Mouse (Mus musculus): ENCODE data around the gene Sh3bgrl. TPM values are rescaled to one million over a fixed set of nuclear protein-coding genes. Genes with fewer than 3 reads are reported as not detected.

Gene Sh3bgrl
- polyA plus RNA-seq, 1 experiment from 2014 or later: 127 TPM

- no peak for DNase-seq (ENCODE audit: low spot score)
- Histone ChIP-seq H3K27ac (ENCODE audit: low read length) (no peak overlapping the region), H3K9ac (replicated peaks; ENCODE audit: low read depth) (no peak overlapping the region), H3K4me3 (ENCODE audit: low read depth, low read length) (no peak overlapping the region), H3K9me3 (ENCODE audit: low read length) (no peaks in the 10 kb centered on the region), H3K36me3 (ENCODE audit: insufficient read depth, low read length) (no peaks in the 10 kb centered on the region), H3K4me2 (replicated peaks; ENCODE audit: low read depth, low read length) (peak overlapping the region; percentile 30; the same call in 1 of the 2 replicates), H3K27me3 (replicated peaks; ENCODE audit: insufficient read depth, low read length) (no peaks in the 10 kb centered on the region), H3K4me1 (ENCODE audit: insufficient read depth, low read depth, low read length) (no peaks in the 10 kb centered on the region)
- TF ChIP-seq CTCF (IDR thresholded peaks at IDR 0.05) (no peak), EP300 (IDR thresholded peaks at IDR 0.05) (no peak)
- 34% methylated on average over 7 of the region's 7 CpGs for WGBS
- ATAC-seq: no peak
Observed at GRCm38 (mm10) chrX:109113401-109114280, 18.5 kb downstream of the Sh3bgrl start.

- no peak for TF ChIP-seq CTCF (IDR thresholded peaks at IDR 0.05)
- TF ChIP-seq EP300 (IDR thresholded peaks at IDR 0.05): no peak
- 56% methylated on average over 14 of the region's 14 CpGs for WGBS
- H3K9ac ChIP-seq (replicated peaks; ENCODE audit: low read depth): no peak overlapping the region
- ATAC-seq (peak; percentile 25), DNase-seq (ENCODE audit: low spot score) (no peak)
- H3K4me3 ChIP-seq (ENCODE audit: low read depth, low read length): no peak overlapping the region
- H3K27me3 ChIP-seq (replicated peaks; ENCODE audit: insufficient read depth, low read length): no peaks in the 10 kb centered on the region
- no peak overlapping the region for H3K4me2 ChIP-seq (replicated peaks; ENCODE audit: low read depth, low read length)
- H3K36me3 ChIP-seq (ENCODE audit: insufficient read depth, low read length): no peaks in the 10 kb centered on the region
- no peaks in the 10 kb centered on the region for H3K9me3 ChIP-seq (ENCODE audit: low read length)
- H3K4me1 ChIP-seq (ENCODE audit: insufficient read depth, low read depth, low read length): 0 out of 2 replicates have a peak, but pooled peaks cover 4% of the 10 kb centered on the region
- H3K27ac ChIP-seq (ENCODE audit: low read length): peak overlapping the region; percentile 11; the same call in 1 of the 2 replicates
Observed at GRCm38 (mm10) chrX:109119829-109120826, 25.0 kb downstream of the Sh3bgrl start.

GRCm38 (mm10) chrX:109121161-109121560 lies 26.0 kb downstream of the Sh3bgrl start:
- no peaks in the 10 kb centered on the region for H3K36me3 ChIP-seq (ENCODE audit: insufficient read depth, low read length)
- no peak overlapping the region for H3K9ac ChIP-seq (replicated peaks; ENCODE audit: low read depth)
- WGBS: 46% methylated on average over 9 of the region's 9 CpGs
- no peaks in the 10 kb centered on the region for H3K9me3 ChIP-seq (ENCODE audit: low read length)
- no peak overlapping the region for H3K4me3 ChIP-seq (ENCODE audit: low read depth, low read length)
- TF ChIP-seq EP300 (IDR thresholded peaks at IDR 0.05) (no peak), CTCF (IDR thresholded peaks at IDR 0.05) (no peak)
- ATAC-seq (peak; percentile 41), DNase-seq (ENCODE audit: low spot score) (no peak)
- no peak overlapping the region for H3K27ac ChIP-seq (ENCODE audit: low read length)
- 0 out of 2 replicates have a peak, but pooled peaks cover 4% of the 10 kb centered on the region for H3K4me1 ChIP-seq (ENCODE audit: insufficient read depth, low read depth, low read length)
- H3K27me3 ChIP-seq (replicated peaks; ENCODE audit: insufficient read depth, low read length): no peaks in the 10 kb centered on the region
- H3K4me2 ChIP-seq (replicated peaks; ENCODE audit: low read depth, low read length): no peak overlapping the region

GRCm38 (mm10) chrX:109122670-109123069 lies 27.5 kb downstream of the Sh3bgrl start:
- H3K9ac ChIP-seq (replicated peaks; ENCODE audit: low read depth): no peak overlapping the region
- ATAC-seq: no peak
- TF ChIP-seq CTCF (IDR thresholded peaks at IDR 0.05) (no peak), EP300 (IDR thresholded peaks at IDR 0.05) (peak; percentile 81)
- WGBS: 14% methylated on average over 1 of the region's 1 CpGs
- peak overlapping the region; percentile 57 for H3K27ac ChIP-seq (ENCODE audit: low read length)
- no peaks in the 10 kb centered on the region for H3K36me3 ChIP-seq (ENCODE audit: insufficient read depth, low read length)
- no peaks in the 10 kb centered on the region for H3K27me3 ChIP-seq (replicated peaks; ENCODE audit: insufficient read depth, low read length)
- H3K9me3 ChIP-seq (ENCODE audit: low read length): no peaks in the 10 kb centered on the region
- 0 out of 2 replicates have a peak, but pooled peaks cover 4% of the 10 kb centered on the region for H3K4me1 ChIP-seq (ENCODE audit: insufficient read depth, low read depth, low read length)
- peak; percentile 49 for DNase-seq (ENCODE audit: low spot score)
- no peak overlapping the region for H3K4me2 ChIP-seq (replicated peaks; ENCODE audit: low read depth, low read length)
- H3K4me3 ChIP-seq (ENCODE audit: low read depth, low read length): no peak overlapping the region

- no peak for DNase-seq (ENCODE audit: low spot score)
- Histone ChIP-seq H3K27ac (ENCODE audit: low read length) (no peak overlapping the region), H3K4me2 (replicated peaks; ENCODE audit: low read depth, low read length) (no peak overlapping the region), H3K27me3 (replicated peaks; ENCODE audit: insufficient read depth, low read length) (no peaks in the 10 kb centered on the region), H3K36me3 (ENCODE audit: insufficient read depth, low read length) (no peaks in the 10 kb centered on the region), H3K4me1 (ENCODE audit: insufficient read depth, low read depth, low read length) (0 out of 2 replicates have a peak, but pooled peaks cover 4% of the 10 kb centered on the region), H3K9ac (replicated peaks; ENCODE audit: low read depth) (no peak overlapping the region), H3K9me3 (ENCODE audit: low read length) (no peaks in the 10 kb centered on the region), H3K4me3 (ENCODE audit: low read depth, low read length) (no peak overlapping the region)
- ATAC-seq: no peak
- no peak for TF ChIP-seq EP300 (IDR thresholded peaks at IDR 0.05)
- no peak for TF ChIP-seq CTCF (IDR thresholded peaks at IDR 0.05)
Observed at GRCm38 (mm10) chrX:109123762-109124161, 28.6 kb downstream of the Sh3bgrl start.

- TF ChIP-seq EP300 (IDR thresholded peaks at IDR 0.05) (no peak), CTCF (IDR thresholded peaks at IDR 0.05) (no peak)
- no peak for ATAC-seq
Observed at GRCm38 (mm10) chrX:109126847-109127246, 31.7 kb downstream of the Sh3bgrl start.

More at GRCm38 (mm10) chrX:109126847-109127246, 31.7 kb downstream of the Sh3bgrl start:
- H3K4me2 ChIP-seq (replicated peaks; ENCODE audit: low read depth, low read length): no peak overlapping the region
- H3K4me1 ChIP-seq (ENCODE audit: insufficient read depth, low read depth, low read length): 0 out of 2 replicates have a peak, but pooled peaks cover 4% of the 10 kb centered on the region
- no peak overlapping the region for H3K9ac ChIP-seq (replicated peaks; ENCODE audit: low read depth)
- DNase-seq (ENCODE audit: low spot score): no peak
- no peak overlapping the region for H3K27ac ChIP-seq (ENCODE audit: low read length)
- H3K9me3 ChIP-seq (ENCODE audit: low read length): no peaks in the 10 kb centered on the region
- H3K36me3 ChIP-seq (ENCODE audit: insufficient read depth, low read length): no peaks in the 10 kb centered on the region
- no peaks in the 10 kb centered on the region for H3K27me3 ChIP-seq (replicated peaks; ENCODE audit: insufficient read depth, low read length)
- H3K4me3 ChIP-seq (ENCODE audit: low read depth, low read length): no peak overlapping the region
- WGBS: 58% methylated on average over 1 of the region's 1 CpGs

Data from lung, postnatal 0 days (tissue).